Mouse (Mus musculus): Measurements from ENCODE around the gene St8sia1.

The St8sia1 gene

DNA sequence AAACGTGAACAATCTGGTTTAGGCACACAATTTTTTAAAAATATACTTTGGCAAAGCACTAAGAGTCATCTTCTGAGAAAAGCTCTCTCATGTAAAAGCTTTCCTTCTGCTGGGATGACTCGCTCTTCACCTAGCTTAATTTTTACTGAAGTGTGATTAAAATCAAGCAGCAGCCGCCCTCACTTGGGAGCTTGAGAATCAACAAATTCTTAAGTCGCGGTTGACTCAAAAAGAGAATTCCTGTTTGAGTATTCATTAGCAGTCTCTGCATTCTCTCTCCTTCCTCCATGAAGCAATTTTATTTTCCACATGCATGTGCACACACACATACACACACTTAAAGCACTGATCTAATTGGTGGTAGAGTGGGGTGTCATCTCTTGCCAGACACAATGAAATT lies 138.8 kb downstream of the St8sia1 start:
- DNase-seq (ENCODE audit: extremely low spot score) = no peak

DNA sequence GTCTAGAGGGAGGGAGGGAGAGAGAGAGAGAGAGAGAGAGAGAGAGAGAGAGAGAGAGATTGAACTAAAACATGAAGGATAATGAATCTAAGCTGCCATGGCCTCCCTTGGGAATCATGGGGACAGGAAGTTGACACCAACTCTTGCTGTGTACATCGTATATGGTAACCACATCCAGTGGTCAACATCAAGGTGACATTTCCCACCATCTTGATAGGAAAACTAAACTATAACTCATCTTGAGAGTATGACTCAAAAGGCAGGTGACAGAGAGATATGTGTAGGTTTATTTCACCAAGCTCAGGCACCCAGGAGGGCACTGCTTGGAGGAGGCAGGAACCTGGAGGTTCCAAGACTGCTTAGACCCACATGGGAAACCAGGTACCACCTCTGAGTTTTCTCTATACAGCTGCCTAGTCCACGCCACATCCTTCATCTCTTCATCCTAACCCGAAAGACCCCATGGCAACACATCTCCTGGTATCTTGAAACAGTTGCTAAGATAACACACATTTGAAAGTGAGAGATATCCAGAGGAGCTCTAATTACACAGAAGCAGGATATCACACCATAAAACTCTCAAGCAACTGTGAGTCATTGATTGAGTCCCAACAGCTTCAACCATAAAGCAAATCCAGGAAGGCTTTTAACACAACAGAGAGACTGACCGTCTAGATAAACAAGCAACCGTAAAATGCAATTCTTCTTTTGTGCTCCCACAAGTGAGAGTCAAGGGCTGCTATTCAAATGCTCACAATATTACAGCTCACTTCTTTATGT lies 141.1 kb downstream of the St8sia1 start:
- DNase-seq (ENCODE audit: extremely low spot score) = no peak

DNA sequence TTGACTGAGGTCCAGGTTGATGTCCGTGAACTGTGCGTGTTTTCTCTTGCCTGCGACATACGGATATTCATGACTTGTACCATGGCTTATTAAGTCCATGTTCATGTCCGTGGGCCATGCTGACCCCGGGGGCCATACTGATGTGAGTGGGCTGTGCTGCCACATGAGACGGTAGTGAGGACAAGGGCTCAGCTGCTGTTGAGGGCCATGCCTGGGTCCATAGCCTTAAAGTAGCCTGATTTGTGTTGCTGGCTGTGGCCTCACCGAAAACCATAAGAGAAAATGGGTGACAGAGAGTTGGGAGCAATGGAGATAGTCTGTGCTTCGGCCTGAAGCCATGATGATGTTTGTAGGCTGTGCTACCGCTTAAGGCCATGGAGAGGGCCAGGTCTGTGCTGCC lies 145.9 kb downstream of the St8sia1 start:
- no peak for DNase-seq (ENCODE audit: extremely low spot score)

DNA sequence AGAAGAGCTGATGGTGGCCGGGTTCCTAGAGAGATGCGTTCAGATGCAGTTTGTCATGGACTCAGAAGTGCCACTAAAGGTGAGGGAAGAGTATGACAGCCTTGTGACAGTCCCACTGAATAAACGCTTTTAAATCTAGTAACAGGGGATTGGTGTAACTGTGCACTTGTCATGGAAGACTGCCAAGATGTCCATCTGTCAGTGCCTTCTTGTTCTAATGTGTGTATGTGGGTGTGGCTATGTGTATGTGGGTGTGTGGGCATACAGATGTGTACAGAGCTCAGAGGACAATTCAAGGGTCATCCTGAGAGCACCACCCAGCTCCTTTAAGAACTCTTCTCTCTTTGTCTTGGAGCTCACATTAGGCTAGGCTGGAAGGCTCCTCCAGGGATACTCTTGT lies 148.7 kb downstream of the St8sia1 start:
- no peak for DNase-seq (ENCODE audit: extremely low spot score)

DNA sequence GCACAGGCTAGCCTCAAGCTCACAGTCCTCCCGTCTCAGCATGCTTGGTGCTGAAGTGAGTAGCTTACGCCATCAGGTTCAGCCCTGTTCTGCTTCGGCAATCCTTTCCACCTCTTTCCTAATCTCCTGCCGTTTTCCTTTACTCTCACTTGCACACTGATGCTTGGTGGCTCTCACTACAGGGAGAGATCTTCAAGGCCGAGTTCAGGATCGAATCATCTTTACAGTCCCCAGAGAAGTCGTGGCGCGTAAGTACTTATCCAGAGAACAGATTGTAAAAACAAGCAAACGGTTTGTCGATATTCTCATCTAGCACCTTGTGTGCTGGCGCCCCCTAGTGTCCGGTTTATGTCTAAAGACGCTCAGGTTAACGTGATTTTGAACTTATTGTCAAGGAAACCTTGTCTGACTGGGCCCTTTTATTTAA lies 149.7 kb downstream of the St8sia1 start:
- DNase-seq (ENCODE audit: extremely low spot score) = peak; percentile 86

DNA sequence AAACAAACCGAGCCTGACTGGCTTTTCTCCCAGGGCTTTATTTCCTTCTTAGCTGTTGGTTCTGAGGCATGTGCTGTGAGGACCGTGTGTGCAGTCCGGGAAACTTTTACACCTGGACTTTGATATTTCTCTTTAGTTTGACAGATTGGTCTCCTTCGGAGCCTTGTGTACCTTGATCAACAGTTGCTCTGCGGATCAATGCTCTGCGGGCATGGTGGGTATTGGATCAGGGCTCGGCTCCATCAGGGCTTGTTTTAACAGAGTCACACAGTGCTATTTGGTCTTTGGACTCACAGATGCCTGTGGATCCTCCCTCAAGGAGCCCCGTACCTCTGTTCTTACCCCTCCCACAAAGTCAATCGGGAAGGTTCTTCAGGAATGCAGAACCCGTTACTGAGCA lies 150.2 kb downstream of the St8sia1 start:
- no peak for DNase-seq (ENCODE audit: extremely low spot score)

DNA sequence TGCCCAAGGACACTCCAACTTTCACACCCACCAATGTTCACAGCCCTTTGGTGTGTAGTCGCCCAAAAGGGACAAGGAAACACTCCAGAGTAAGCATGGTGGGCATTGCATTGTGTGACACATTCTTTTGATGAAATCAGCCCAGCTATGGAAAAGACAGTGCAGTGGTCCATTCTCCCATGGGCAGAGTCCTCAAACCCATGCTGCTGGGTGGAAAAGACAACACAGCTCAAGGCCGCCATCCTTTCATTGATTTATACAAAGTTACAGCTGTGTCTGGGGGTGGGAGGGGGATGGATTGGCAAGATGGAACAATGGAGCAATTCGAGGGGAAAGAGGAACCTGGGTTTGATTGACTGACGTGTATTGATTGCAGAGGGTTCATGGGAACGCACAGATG lies 151.3 kb downstream of the St8sia1 start:
- no peak for DNase-seq (ENCODE audit: extremely low spot score)

DNA sequence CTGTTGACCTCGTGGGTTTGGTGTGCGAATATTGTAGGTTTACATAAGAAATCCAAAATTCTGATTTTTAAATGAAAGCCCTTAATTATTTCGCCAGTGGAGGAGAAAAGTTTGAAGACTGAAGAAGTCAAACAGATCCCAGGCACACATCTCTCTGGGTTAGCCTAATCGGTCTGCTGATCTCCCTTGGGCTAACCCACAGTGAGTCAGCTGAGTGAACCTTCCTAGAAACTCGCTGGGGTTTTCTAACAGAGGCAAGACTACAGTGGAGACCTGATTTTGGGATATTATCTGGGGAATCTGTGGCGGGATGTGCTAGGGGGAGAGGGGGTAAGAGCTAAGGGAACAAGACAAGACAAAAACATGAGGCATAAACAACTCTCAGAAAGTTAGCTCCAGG lies 154.0 kb downstream of the St8sia1 start:
- no peak for DNase-seq (ENCODE audit: extremely low spot score)

DNA sequence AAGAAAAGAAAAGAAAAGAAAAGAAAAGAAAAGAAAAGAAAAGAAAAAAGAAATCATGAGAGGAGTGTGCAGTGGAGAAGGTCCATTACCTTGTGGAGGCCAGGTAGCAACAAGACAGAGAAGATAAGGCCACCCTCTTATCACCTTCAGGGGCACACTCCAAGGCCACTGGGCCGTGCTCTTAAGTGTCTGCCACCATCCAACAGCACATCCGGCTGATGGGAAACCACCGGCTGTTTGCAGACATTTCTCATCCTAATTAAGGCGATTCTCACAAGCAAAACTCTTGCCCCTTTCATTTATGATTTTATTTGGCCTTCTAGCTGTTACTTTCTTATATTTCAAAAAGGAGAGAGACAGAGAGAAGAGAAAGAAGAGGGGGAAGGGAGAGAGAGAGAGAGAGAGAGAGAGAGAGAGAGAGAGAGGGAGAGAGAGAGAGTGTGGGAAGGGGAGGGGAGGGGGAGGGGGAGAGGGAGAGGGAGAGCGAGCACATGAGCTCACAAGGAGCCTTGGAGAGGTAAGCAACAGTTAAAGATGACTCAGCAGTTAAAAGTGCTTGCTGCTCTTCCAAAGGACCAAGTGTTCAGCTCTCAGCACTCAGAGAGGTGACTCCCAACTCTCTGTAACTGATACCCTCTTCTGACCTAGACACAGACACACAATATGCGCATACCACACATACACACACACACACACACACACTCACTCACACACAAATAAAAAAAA lies 154.7 kb downstream of the St8sia1 start:
- DNase-seq (ENCODE audit: extremely low spot score) = no peak

DNA sequence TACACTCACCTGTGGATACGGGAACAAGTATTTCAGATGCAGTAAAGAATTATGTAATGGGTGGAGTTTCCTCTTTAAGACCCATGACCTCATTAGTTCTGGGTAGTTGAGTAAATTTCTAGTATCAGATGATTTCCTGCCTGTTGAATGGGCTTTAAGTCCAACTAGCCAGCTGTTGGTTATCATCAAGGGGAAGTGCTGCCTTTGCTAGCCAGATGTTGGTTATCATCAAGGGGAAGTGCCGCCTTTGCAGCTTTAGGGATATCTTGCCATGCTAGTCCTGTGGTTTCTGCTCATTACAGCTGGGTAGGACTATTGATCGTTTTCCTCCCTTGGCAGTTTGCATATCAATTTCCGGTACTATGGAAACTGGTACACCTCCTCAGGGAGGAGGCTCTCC lies 157.9 kb downstream of the St8sia1 start:
- DNase-seq (ENCODE audit: extremely low spot score) = no peak

DNA sequence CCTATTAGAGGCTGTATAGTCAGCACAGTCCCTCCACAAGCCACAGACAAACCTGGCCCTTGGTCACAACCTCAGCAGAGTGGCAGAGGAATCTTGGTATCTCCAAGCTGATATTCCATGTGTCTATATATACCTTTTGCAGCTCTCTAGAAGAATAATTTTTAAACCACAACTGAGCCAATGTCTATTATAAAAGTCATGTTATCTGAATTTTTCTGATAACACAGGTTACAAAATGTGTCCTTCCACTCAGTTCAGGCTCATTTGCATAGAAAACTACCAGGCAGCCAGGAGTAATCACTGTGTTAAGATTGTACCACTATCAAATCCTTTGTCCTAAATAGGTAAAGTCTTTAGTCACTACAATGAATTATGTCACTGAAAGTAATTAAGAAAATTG lies 159.8 kb downstream of the St8sia1 start, which contains the start of gene Sult6b2:
Gene Sult6b2 (minus strand): TSS at position 101 of the 400 bp plus-strand sequence.
- no peak for DNase-seq (ENCODE audit: extremely low spot score)

DNA sequence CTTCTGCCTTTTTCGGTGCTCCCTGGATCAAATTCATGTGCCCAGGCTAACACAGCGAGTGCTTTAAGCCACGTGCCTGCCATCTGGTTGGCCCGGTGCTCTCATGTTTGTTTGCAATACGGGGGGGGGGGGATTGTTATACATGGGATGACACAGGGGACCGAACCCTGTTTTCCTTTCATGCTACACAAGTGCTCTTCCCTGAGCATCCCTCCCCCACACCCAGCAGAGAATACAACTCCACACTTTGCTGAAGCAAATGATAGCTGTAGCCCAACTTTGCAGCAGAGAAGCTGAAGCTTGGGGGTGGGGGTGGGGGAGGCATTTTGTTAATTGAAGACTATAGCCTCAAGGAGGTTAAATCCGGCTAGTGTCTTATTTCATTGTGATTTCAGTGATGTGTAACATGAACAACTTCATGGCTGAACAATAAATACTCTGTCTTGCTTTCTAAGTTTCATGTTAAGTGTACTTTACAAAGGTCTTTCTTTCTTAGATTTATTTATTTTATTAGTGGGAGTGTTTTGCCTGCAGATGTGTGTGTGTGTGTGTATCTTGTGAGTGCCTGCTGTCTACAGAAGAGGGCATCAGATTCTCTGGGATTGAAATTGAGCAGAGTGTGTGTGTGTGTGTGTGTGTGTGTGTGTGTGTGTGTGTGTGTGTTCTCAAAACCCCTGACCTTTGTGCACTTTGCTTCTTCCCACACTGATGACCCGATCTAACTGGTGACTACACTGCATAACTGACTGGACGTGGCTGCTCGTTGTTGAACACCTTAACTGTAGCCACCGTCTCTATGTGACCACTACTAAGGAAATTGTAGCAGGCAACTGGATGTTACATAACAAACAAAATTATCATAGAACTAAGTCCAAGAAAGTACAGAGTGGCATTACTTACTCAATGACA lies 161.4 kb downstream of the St8sia1 start:
- DNase-seq (ENCODE audit: extremely low spot score) = no peak

DNA sequence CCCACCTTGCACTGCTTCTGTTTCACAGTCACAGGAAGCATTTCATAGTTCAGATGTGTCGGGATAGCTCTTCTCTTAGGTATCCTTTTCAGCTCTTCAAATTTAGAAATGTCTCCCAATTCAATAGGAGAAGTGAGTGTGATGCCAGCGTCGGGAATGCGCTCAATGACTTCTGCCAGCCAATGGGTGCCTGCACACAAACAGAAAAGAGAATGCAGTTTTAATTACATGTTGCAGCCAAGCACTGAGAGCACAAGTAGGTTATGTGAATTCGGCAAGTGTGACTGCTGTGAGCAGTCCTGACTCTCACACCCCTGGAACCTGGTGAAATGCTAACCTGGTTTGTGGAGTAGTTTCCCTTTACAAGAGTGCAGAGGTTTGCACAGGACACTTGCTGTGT lies 162.6 kb downstream of the St8sia1 start:
- DNase-seq (ENCODE audit: extremely low spot score) = no peak

DNA sequence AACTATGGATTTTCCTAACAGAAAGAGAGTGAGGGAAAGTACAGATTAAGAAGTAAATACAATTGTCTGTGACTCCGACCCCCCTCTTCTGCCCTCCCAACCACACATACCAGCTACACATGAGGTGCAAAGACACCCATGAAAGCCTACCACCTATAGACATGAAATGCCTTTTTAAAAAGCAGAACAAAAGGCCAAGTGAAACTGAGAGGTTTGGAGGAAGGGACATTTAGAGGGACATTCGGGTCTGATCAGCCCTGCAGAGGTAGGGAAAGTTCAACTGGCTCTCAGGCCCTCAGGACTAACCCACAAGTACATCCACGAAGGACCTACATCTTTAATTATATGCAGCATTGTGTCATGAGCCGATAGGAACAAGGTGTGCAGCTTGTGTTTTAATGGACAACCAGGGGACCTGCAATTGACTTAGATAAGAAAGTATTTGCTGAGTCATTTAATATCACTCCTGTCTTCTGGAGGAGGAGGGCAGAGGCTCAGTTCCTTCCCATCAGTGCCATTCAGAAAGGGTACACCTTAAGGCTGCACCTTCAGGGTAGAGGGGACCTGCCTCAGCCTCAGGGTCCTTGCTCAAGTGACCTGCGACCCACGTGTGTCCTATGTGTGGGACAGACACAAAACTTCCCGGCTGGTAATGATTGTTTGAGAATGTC lies 164.4 kb downstream of the St8sia1 start:
- DNase-seq (ENCODE audit: extremely low spot score) = no peak

DNA sequence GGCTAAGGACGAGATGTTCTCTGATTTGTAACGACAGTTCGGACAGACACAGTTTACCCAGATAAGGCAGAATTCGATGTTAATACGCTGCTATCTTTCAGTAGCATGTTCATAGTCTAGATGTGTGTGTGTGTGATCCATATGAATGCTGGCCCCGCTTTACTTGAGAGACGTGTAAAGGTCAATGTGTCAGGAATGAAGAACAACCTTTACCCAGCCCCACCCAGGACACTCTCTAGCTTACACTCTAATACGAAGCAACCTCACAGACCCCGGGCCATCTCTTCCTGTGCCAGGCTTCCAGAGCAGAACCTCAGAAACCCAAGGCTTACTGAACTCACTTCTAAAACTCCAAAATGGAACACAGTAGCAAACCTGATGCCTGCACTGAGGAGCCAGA lies 165.4 kb downstream of the St8sia1 start:
- DNase-seq (ENCODE audit: extremely low spot score) = no peak

DNA sequence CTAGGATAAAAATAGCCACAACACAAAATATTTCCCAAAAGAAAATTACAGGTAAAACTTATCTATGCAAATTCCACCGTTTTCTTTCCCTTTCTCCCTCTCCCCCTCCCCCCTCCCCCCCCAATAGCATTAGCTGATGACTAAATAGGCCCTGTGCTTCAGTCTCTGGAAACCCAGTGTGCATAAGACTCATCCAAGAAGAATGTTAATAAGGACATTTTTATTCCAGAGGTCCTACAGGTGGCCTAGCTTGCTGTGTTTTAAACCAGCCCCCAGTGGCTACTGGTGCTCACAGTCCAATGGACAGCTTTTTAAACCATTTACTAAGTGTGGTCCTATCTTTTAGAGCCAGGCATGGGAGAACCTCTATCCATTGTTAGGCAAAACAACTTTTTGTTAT lies 166.3 kb downstream of the St8sia1 start:
- DNase-seq (ENCODE audit: extremely low spot score) = no peak

DNA sequence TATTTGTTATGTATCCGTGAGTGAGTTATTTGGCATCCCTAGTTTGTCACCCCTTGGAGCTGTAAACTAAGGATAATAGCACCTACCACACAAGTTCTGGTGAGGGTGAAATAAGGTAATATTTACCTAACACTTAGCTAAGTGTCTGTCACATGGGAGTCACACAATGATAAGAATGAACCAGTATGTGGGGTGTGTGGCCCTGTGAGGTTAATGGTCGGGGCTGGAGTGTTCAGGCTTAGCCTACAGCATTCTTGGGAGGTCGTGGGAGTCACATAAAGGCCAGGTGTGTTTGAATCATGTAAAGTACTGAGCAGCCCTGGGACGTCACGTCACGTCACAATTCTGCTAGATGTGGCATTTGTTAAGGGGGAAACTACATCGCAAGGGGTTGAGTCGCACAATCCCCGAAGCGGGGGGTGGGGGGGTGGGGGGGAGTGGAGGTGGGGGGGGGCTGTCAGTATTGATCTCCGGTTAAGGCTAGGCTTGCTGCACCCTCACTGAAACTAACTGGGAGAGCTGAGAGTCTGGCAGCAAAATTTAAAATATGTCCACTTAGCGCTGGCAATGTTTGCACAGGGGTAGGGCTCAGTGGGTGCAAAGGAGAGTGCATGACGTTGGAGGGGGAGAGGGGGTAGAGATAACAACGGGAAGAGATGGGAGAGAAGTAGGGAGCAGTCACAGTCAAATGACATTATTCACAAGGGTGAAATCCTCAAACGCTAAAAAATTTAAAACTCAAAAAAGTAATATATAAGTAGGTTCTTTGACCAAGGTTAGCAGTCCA lies 168.4 kb downstream of the St8sia1 start:
- no peak for DNase-seq (ENCODE audit: extremely low spot score)

DNA sequence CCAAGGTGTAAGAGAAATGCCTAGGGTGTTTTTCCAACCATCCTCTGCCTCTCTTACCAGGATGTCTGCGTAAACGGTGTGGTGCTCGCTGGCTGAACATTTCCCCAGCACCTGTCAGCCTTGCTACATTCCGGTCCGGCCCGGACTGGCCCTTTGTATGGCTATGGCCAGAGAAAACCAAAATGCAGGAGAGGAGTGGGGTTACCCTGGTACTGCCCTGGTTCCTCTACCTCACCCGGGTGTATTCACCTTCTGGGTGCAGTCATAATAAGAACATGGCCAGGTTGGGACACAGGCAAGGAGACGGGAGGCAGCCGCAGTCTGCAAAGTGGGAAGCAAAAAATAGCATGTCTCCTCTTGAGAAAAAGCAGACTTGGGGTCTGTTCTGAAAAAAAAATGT lies 169.2 kb downstream of the St8sia1 start:
- no peak for DNase-seq (ENCODE audit: extremely low spot score)

DNA sequence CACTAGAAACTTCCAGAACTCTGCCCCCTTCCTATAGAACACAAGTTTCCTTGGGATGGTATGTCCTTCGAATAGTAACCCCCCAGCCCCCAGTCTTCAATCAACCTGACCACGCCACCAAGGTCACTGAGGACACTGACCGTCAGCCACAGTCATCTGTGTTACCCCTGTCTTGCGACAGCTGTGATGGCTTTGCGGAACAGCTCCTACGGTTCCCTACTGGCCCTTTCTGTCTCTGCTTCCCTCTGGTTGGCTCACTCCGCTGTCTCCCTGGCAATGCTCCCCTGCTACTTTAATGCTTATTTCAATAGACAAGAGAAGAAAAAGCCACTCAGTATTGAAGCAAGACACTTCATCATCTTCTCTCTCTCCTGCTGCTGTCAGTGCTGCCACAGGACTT lies 170.8 kb downstream of the St8sia1 start:
- DNase-seq (ENCODE audit: extremely low spot score) = no peak

DNA sequence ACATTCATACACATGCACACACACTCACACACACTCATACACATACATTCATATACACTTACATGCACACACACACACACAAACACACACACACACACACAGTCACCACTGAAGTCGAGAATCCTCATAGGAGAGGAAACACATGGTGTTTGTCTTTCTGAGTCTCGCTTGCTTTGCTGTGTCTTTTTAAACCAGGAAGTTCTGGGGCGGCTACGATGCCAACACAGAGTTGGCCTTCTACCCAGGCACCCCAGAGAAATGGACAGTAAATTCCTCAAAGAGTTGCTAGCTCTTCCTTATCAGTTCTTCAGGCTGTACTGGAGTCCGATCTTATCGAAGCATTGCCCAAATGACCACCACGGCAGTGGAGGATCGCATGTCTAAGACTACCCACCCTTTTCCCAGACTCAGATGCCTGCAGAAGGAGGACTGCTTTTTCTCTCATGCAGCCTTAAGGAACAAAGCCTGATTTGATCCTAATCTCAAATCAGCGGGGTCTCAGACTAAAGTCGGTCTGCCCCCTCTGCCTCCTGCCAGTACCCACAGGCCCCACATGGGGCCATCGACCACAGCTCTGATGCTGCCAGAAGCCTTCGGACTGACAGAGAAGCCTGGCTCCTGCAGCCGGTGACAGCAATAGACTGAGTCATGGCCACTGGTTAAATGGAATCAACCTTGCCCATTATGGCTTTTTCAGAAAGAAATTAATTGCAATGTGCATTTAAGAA lies 171.8 kb downstream of the St8sia1 start:
- no peak for DNase-seq (ENCODE audit: extremely low spot score)
